Comparison of ENCODE assay signal across 9 mouse cellular contexts in genomic region chr15:100421059-100421757, GRCm38 (mm10). TPM values are rescaled to one million over a fixed set of nuclear protein-coding genes. Genes with fewer than 3 reads are reported as not detected.
DNase-seq lines count a peak whose midpoint lies in the region; ATAC-seq and TF ChIP-seq lines count a peak whose summit lies in the region.
"Had no signal": no experiment of that assay in that cellular context is flagged by ENCODE, and none has a peak within 500 bp of the region (broad histone marks: within the 10 kb centered on the region; RNA-seq: fewer than 3 reads in every experiment).

No protein-coding gene starts in this region.

- H3K4me2 ChIP-seq in forebrain, embryonic 13.5 days = peak overlapping the region; percentile 88
- H3K4me2 ChIP-seq in intestine, postnatal 0 days (replicated peaks; ENCODE audit: low read depth) = peak overlapping the region; percentile 83
- peak overlapping the region; percentile 77 for H3K4me2 ChIP-seq in neural tube, embryonic 12.5 days (replicated peaks)

- 0 out of 2 replicates have a peak, but pooled peaks cover 3% of the 10 kb centered on the region for H3K9me3 ChIP-seq in forebrain, embryonic 13.5 days (replicated peaks)
- H3K9me3 ChIP-seq in intestine, postnatal 0 days (ENCODE audit: control insufficient read depth) = no peaks in the 10 kb centered on the region
- no peaks in the 10 kb centered on the region for H3K9me3 ChIP-seq in neural tube, embryonic 12.5 days

- no peak overlapping the region for H3K4me3 ChIP-seq in thymus, adult 2 months (ENCODE audit: control insufficient read depth, insufficient read depth, low read length)
- peak overlapping the region; percentile 96 for H3K4me3 ChIP-seq in forebrain, embryonic 13.5 days
- H3K4me3 ChIP-seq in intestine, postnatal 0 days (ENCODE audit: low read depth, low read length) = peak overlapping the region; percentile 85
- H3K4me3 ChIP-seq in neural tube, embryonic 12.5 days = no peak overlapping the region

- no peak for ATAC-seq in forebrain, embryonic 13.5 days
- ATAC-seq in intestine, postnatal 0 days = no peak
- ATAC-seq in neural tube, embryonic 12.5 days (ENCODE audit: low FRiP score, low read depth) = no peak
- no peak for ATAC-seq in activated CD4-positive, CD25-positive, alpha-beta regulatory T cell, adult 4 months

- WGBS in thymus, adult 2 months = 45% methylated on average over 8 of the region's 8 CpGs
- WGBS in forebrain, embryonic 13.5 days = 51% methylated on average over 8 of the region's 8 CpGs
- WGBS in intestine, postnatal 0 days = 13% methylated on average over 8 of the region's 8 CpGs
- WGBS in neural tube, embryonic 12.5 days = 45% methylated on average over 8 of the region's 8 CpGs

- no peaks in the 10 kb centered on the region for H3K36me3 ChIP-seq in thymus, adult 2 months (ENCODE audit: control insufficient read depth, insufficient read depth, low read length)
- no peaks in the 10 kb centered on the region for H3K36me3 ChIP-seq in forebrain, embryonic 13.5 days (ENCODE audit: poor library complexity, severe bottlenecking)
- no peaks in the 10 kb centered on the region for H3K36me3 ChIP-seq in intestine, postnatal 0 days (ENCODE audit: control insufficient read depth, insufficient read depth)
- H3K36me3 ChIP-seq in neural tube, embryonic 12.5 days = no peaks in the 10 kb centered on the region

- H3K27ac ChIP-seq in thymus, adult 2 months (ENCODE audit: control insufficient read depth, insufficient read depth, low read length) = peak overlapping the region; percentile 26; the same call in 1 of the 2 replicates
- no peak overlapping the region for H3K27ac ChIP-seq in forebrain, embryonic 13.5 days
- peak overlapping the region; percentile 91 for H3K27ac ChIP-seq in intestine, postnatal 0 days (ENCODE audit: low read depth, low read length)
- H3K27ac ChIP-seq in neural tube, embryonic 12.5 days = no peak overlapping the region

- peaks cover 4% of the 10 kb centered on the region; the same call in 1 of the 2 replicates for H3K27me3 ChIP-seq in thymus, adult 2 months (ENCODE audit: control insufficient read depth, insufficient read depth, low read length)
- H3K27me3 ChIP-seq in forebrain, embryonic 13.5 days = peaks cover 29% of the 10 kb centered on the region
- H3K27me3 ChIP-seq in intestine, postnatal 0 days (replicated peaks; ENCODE audit: control insufficient read depth, insufficient read depth, low read length) = no peaks in the 10 kb centered on the region
- H3K27me3 ChIP-seq in neural tube, embryonic 12.5 days (replicated peaks) = peaks cover 19% of the 10 kb centered on the region

- no peak for TF ChIP-seq POLR2A in thymus, adult 2 months (IDR thresholded peaks at IDR 0.05; ENCODE audit: control insufficient read depth, extremely low read depth, insufficient read depth, low read length, poor library complexity)

- no peak for DNase-seq in thymus, adult 2 months
- DNase-seq in thymus, postnatal 25 days = no peak
- DNase-seq in adrenal gland, postnatal 25 days = no peak
- no peak for DNase-seq in thymus, postnatal 4 days

- no peak for TF ChIP-seq CTCF in thymus, adult 2 months (IDR thresholded peaks at IDR 0.05; ENCODE audit: borderline replicate concordance, control insufficient read depth, extremely low read depth, insufficient read depth, low read length, poor library complexity)
- TF ChIP-seq CTCF in intestine, postnatal 0 days (IDR thresholded peaks at IDR 0.05; ENCODE audit: low read depth) = no peak

- peak overlapping the region; percentile 96; the same call in 1 of the 2 replicates for H3K9ac ChIP-seq in forebrain, embryonic 13.5 days
- peak overlapping the region; percentile 17; the same call in 1 of the 2 replicates for H3K9ac ChIP-seq in intestine, postnatal 0 days (ENCODE audit: low read depth, low read length)
- H3K9ac ChIP-seq in neural tube, embryonic 12.5 days = no peak overlapping the region

- H3K4me1 ChIP-seq in thymus, adult 2 months (replicated peaks; ENCODE audit: control insufficient read depth, insufficient read depth, low read length) = peaks cover 52% of the 10 kb centered on the region
- peaks cover 45% of the 10 kb centered on the region for H3K4me1 ChIP-seq in forebrain, embryonic 13.5 days
- no peaks in the 10 kb centered on the region for H3K4me1 ChIP-seq in intestine, postnatal 0 days (replicated peaks; ENCODE audit: control insufficient read depth, insufficient read depth, low read length)
- H3K4me1 ChIP-seq in neural tube, embryonic 12.5 days = peaks cover 25% of the 10 kb centered on the region

RNA-seq across cellular contexts. Expression of gene Gm5475, which starts 0.7 kb away (rescaled TPM):
- polyA plus RNA-seq in thymus, adult 2 months (2012; rRNA removed) = 0.04 and 0.05 TPM in 2 replicates
- 0.06 TPM in 1 of 2 replicates, not detected in the other for polyA plus RNA-seq in forebrain, embryonic 13.5 days (2015; fragmentation: Nextera tagmentation; extraction: Ambion mirVana)
- 0.77 and 1.0 TPM in 2 replicates for polyA plus RNA-seq in intestine, postnatal 0 days (2015; fragmentation: Nextera tagmentation; extraction: Ambion mirVana)
- polyA plus RNA-seq in neural tube, embryonic 12.5 days (2016; fragmentation: Nextera tagmentation; extraction: Ambion mirVana) = 0.13 and 0.18 TPM in 2 replicates
- under 1 TPM in 1 of 2 experiments, not detected in 1; 0.33 TPM for polyA plus RNA-seq in activated CD4-positive, CD25-positive, alpha-beta regulatory T cell, adult 4 months (2017; shearing (Covaris generic))
- not detected in 2 replicates for total RNA-seq in adrenal gland, postnatal 25 days (2021)

RNA-seq across cellular contexts. Expression of gene Slc11a2, which starts 3.7 kb away (rescaled TPM):
- 46.4 and 54.1 TPM in 2 replicates for polyA plus RNA-seq in thymus, adult 2 months (2012; rRNA removed)
- 21.3 and 22.1 TPM in 2 replicates for polyA plus RNA-seq in forebrain, embryonic 13.5 days (2015; fragmentation: Nextera tagmentation; extraction: Ambion mirVana)
- polyA plus RNA-seq in intestine, postnatal 0 days (2015; fragmentation: Nextera tagmentation; extraction: Ambion mirVana) = 44.7 and 49.0 TPM in 2 replicates
- 23.9 and 27.1 TPM in 2 replicates for polyA plus RNA-seq in neural tube, embryonic 12.5 days (2016; fragmentation: Nextera tagmentation; extraction: Ambion mirVana)
- polyA plus RNA-seq in activated CD4-positive, CD25-positive, alpha-beta regulatory T cell, adult 4 months (2017; shearing (Covaris generic)) = 10 to 100 TPM; 22.8 TPM
- 105 and 111 TPM in 2 replicates for total RNA-seq in adrenal gland, postnatal 25 days (2021)

RNA-seq across cellular contexts. Expression of gene Letmd1, which starts 47.6 kb away (rescaled TPM):
- 83.1 and 101 TPM in 2 replicates for polyA plus RNA-seq in thymus, adult 2 months (2012; rRNA removed)
- polyA plus RNA-seq in forebrain, embryonic 13.5 days (2015; fragmentation: Nextera tagmentation; extraction: Ambion mirVana) = 44.7 and 50.3 TPM in 2 replicates
- 10.6 and 11.5 TPM in 2 replicates for polyA plus RNA-seq in intestine, postnatal 0 days (2015; fragmentation: Nextera tagmentation; extraction: Ambion mirVana)
- polyA plus RNA-seq in neural tube, embryonic 12.5 days (2016; fragmentation: Nextera tagmentation; extraction: Ambion mirVana) = 48.5 and 50.6 TPM in 2 replicates
- polyA plus RNA-seq in activated CD4-positive, CD25-positive, alpha-beta regulatory T cell, adult 4 months (2017; shearing (Covaris generic)) = 10 to 100 TPM; 31.4 to 33.0 TPM
- 123 and 143 TPM in 2 replicates for total RNA-seq in adrenal gland, postnatal 25 days (2021)

RNA-seq across cellular contexts. Expression of gene Higd1c, which starts 56.9 kb away (rescaled TPM):
- not detected in 2 replicates for polyA plus RNA-seq in thymus, adult 2 months (2012; rRNA removed)
- polyA plus RNA-seq in forebrain, embryonic 13.5 days (2015; fragmentation: Nextera tagmentation; extraction: Ambion mirVana) = not detected in 2 replicates
- polyA plus RNA-seq in intestine, postnatal 0 days (2015; fragmentation: Nextera tagmentation; extraction: Ambion mirVana) = not detected in 2 replicates
- 0.66 and 0.75 TPM in 2 replicates for polyA plus RNA-seq in neural tube, embryonic 12.5 days (2016; fragmentation: Nextera tagmentation; extraction: Ambion mirVana)
- polyA plus RNA-seq in activated CD4-positive, CD25-positive, alpha-beta regulatory T cell, adult 4 months (2017; shearing (Covaris generic)) = not detected
- total RNA-seq in adrenal gland, postnatal 25 days (2021) = 1.2 TPM in 1 of 2 replicates, not detected in the other
- polyA plus RNA-seq: testis, adult 2 months had no signal

Comparison
In these comparisons a context has a peak if more than half of its experiments do, and no peak if none do; other contexts are left out.
1. H3K27ac ChIP-seq: peak in thymus, adult 2 months (single experiment) and intestine, postnatal 0 days (single experiment); none in forebrain, embryonic 13.5 days (single experiment) and neural tube, embryonic 12.5 days (single experiment).
2. H3K4me3 ChIP-seq: peak in forebrain, embryonic 13.5 days (single experiment) and intestine, postnatal 0 days (single experiment); none in thymus, adult 2 months (single experiment) and neural tube, embryonic 12.5 days (single experiment).
3. Peak in every context shown above with its lines, with median percentiles within 50 percentile points of each other: H3K4me2 ChIP-seq.